Mouse (Mus musculus): Measurements from ENCODE around the gene Rgsl1. TPM values are rescaled to one million over a fixed set of nuclear protein-coding genes. Genes with fewer than 3 reads are reported as not detected.
A peak's percentile ranks its signal among the peaks of the same experiment; 100 is the strongest.
"Not testable (repeated sequence)": the region's sequence is repeated elsewhere in the genome, so short reads cannot be mapped to it uniquely, and the experiment has no call there.

The Rgsl1 gene
- under 1 TPM in 1 of 2 experiments, not detected in 1; 0.29 TPM for total RNA-seq (2021)
- long read RNA-seq, experiment 1: 0 reads
- long read RNA-seq, experiment 2: 0 reads

- DNase-seq (ENCODE audit: low spot score in 2 of 2): no peak
Observed at GRCm38 (mm10) chr1:153844042-153844441, at the start of gene Rgsl1. Gene Rgsl1 (minus strand): TSS chr1:153844142.

- DNase-seq (ENCODE audit: low spot score in 2 of 2): no peak
Observed at GRCm38 (mm10) chr1:153891442-153891841, 47.5 kb upstream of the Rgsl1 start, which contains the start of gene Teddm1a. Gene Teddm1a (plus strand): TSS chr1:153891742.

- no peak for DNase-seq (ENCODE audit: low spot score in 2 of 2)
Observed at GRCm38 (mm10) chr1:153890121-153890520, 46.2 kb upstream of the Rgsl1 start.

- DNase-seq (ENCODE audit: low spot score in 2 of 2): no peak
Observed at GRCm38 (mm10) chr1:153886024-153886633, 42.2 kb upstream of the Rgsl1 start.

GRCm38 (mm10) chr1:153880391-153880790 is 36.4 kb upstream of the Rgsl1 start:
- not testable (repeated sequence) for DNase-seq (ENCODE audit: low spot score in 2 of 2)

- DNase-seq (ENCODE audit: low spot score in 2 of 2): no peak
Observed at GRCm38 (mm10) chr1:153874045-153874444, 30.1 kb upstream of the Rgsl1 start, which contains the start of gene Teddm1b. Gene Teddm1b (plus strand): TSS chr1:153874345.

GRCm38 (mm10) chr1:153855946-153856345 is 12.0 kb upstream of the Rgsl1 start:
- no peak for DNase-seq (ENCODE audit: low spot score in 2 of 2)

GRCm38 (mm10) chr1:153852696-153853095 is 8.8 kb upstream of the Rgsl1 start:
- DNase-seq (ENCODE audit: low spot score in 2 of 2): not testable (repeated sequence)

GRCm38 (mm10) chr1:153846867-153847266 is 2.9 kb upstream of the Rgsl1 start:
- DNase-seq (ENCODE audit: low spot score in 2 of 2): no peak

- DNase-seq (ENCODE audit: low spot score in 2 of 2): no peak
Observed at GRCm38 (mm10) chr1:153846420-153846819, 2.5 kb upstream of the Rgsl1 start.

- no peak for DNase-seq (ENCODE audit: low spot score in 2 of 2)
Observed at GRCm38 (mm10) chr1:153842121-153842740, 1.7 kb downstream of the Rgsl1 start.

- no peak for DNase-seq (ENCODE audit: low spot score in 2 of 2)
Observed at GRCm38 (mm10) chr1:153836036-153836435, 7.9 kb downstream of the Rgsl1 start.

GRCm38 (mm10) chr1:153830746-153831145 is 13.2 kb downstream of the Rgsl1 start:
- no peak for DNase-seq (ENCODE audit: low spot score in 2 of 2)

GRCm38 (mm10) chr1:153820216-153820615 is 23.7 kb downstream of the Rgsl1 start:
- no peak for DNase-seq (ENCODE audit: low spot score in 2 of 2)

- no peak for DNase-seq (ENCODE audit: low spot score in 2 of 2)
Observed at GRCm38 (mm10) chr1:153814278-153814677, 29.7 kb downstream of the Rgsl1 start.

GRCm38 (mm10) chr1:153807390-153807993 is 36.5 kb downstream of the Rgsl1 start:
- DNase-seq (ENCODE audit: low spot score in 2 of 2): peak; percentile 62 to 71

GRCm38 (mm10) chr1:153803530-153803929 is 40.4 kb downstream of the Rgsl1 start:
- no peak for DNase-seq (ENCODE audit: low spot score in 2 of 2)

GRCm38 (mm10) chr1:153802691-153803090 is 41.3 kb downstream of the Rgsl1 start:
- no peak for DNase-seq (ENCODE audit: low spot score in 2 of 2)

GRCm38 (mm10) chr1:153794241-153794640 is 49.7 kb downstream of the Rgsl1 start:
- DNase-seq (ENCODE audit: low spot score in 2 of 2): peak in 1 of 2 experiments; percentile 8

- DNase-seq (ENCODE audit: low spot score in 2 of 2): no peak
Observed at GRCm38 (mm10) chr1:153790708-153791107, 53.2 kb downstream of the Rgsl1 start.

GRCm38 (mm10) chr1:153785608-153786007 is 58.3 kb downstream of the Rgsl1 start:
- DNase-seq (ENCODE audit: low spot score in 2 of 2): no peak

GRCm38 (mm10) chr1:153783339-153783738 is 60.6 kb downstream of the Rgsl1 start:
- no peak for DNase-seq (ENCODE audit: low spot score in 2 of 2)

All from adrenal gland, adult 18-20 months (tissue).